Mouse (Mus musculus): ENCODE measurements at regions not wholly inside any gene's neighbourhood (a gene's known extent, or its start where the extent isn't known, plus 50 kb on each side); places are given as distances from the start of the nearest gene placed in this dataset.

DNA sequence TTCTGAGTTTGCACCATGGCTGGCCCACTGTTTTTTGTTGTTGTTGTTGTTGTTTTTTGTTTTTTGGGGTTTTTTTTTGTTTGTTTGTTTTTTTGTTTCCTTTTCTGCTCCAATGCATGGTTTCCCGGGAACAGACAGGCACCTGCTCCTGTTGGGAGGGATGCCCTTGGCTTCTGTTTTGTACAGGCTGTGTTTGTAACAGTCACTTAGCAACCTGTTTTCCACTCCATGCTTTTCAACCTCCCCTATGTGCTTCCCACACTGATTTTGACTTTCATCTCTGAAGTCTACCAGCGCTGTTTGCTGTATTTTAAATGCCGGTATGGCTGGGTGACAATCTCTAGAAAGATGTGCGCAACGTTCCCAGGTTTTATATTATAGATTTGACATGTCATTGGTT is 402.6 kb downstream of the Tmem161b start:
- TF ChIP-seq CTCF (IDR thresholded peaks at IDR 0.05; ENCODE audit: extremely low read depth, insufficient read depth, low read length) (no peak), POLR2A (IDR thresholded peaks at IDR 0.05; ENCODE audit: extremely low read depth, insufficient read depth, low read length) (no peak)
